Mouse (Mus musculus) midbrain, embryonic 14.5 days (tissue): ENCODE results near the gene Tapt1. TPM values are rescaled to one million over a fixed set of nuclear protein-coding genes. Genes with fewer than 3 reads are reported as not detected.

Experiments used
- ATAC-seq: fragments of 200-750 bp; cut with Nextera tagmentation; 2 replicates; pipeline ENCODE4 v1.8.0; 2017; ENCODE audit warnings: moderate number of reproducible peaks, moderate library complexity; ENCODE audit not compliant: low FRiP score, low TSS enrichment
- DNase-seq: peaks from one replicate; pipeline ENCODE4 v3.0.0-alpha.2; 2015
- H3K27ac ChIP-seq: fragments of 300-500 bp; sonication (generic); replicated peaks from 2 replicates; pipeline ENCODE4 v1.5.1; 2014; ENCODE audit warnings: mild to moderate bottlenecking, low read depth, low read length, moderate library complexity
- H3K27me3 ChIP-seq: fragments of 300-500 bp; sonication (generic); 2 replicates; pipeline ENCODE4 v1.6.1; 2014; ENCODE audit warnings: low read length, control low read depth, mixed read lengths; ENCODE audit not compliant: control insufficient read depth, insufficient read depth
- H3K36me3 ChIP-seq: fragments of 300-500 bp; sonication (generic); 2 replicates; pipeline ENCODE4 v1.6.1; 2014; ENCODE audit warnings: low read length, control low read depth; ENCODE audit not compliant: control insufficient read depth, insufficient read depth
- H3K4me1 ChIP-seq: fragments of 300-500 bp; sonication (generic); 2 replicates; pipeline ENCODE4 v1.6.1; 2014; ENCODE audit warnings: mild to moderate bottlenecking, antibody characterized with exemption, low read length, control low read depth; ENCODE audit not compliant: control insufficient read depth, insufficient read depth
- H3K4me2 ChIP-seq: fragments of 300-500 bp; sonication (generic); 2 replicates; pipeline ENCODE4 v1.6.1; 2014; ENCODE audit warnings: mild to moderate bottlenecking, low read length, moderate library complexity
- H3K4me3 ChIP-seq: fragments of 300-500 bp; sonication (generic); replicated peaks from 2 replicates; pipeline ENCODE4 v1.5.1; 2014; ENCODE audit warnings: low read depth, low read length
- H3K9ac ChIP-seq: fragments of 300-500 bp; sonication (generic); replicated peaks from 2 replicates; pipeline ENCODE4 v1.6.1; 2014; ENCODE audit warnings: mild to moderate bottlenecking, low read length, moderate library complexity
- H3K9me3 ChIP-seq: fragments of 300-500 bp; sonication (generic); 2 replicates; pipeline ENCODE4 v1.6.1; 2016; ENCODE audit warnings: low read length, control low read depth, mixed read lengths; ENCODE audit not compliant: control insufficient read depth
- WGBS: fragments of 180-500 bp; shearing (Covaris S2); extraction: QIAGEN DNeasy Blood & Tissue Kit; methylation state at CpG from one replicate; pipeline ENCODE4 v1.1.7; 2014; 5-methylcytosine and 5-hydroxymethylcytosine counted together
- polyA plus RNA-seq: library from polyadenylated mRNA; unstranded; fragments of >200 nt; fragmentation: Nextera tagmentation; extraction: Ambion mirVana; gene quantifications from 2 replicates; pipeline ENCODE4 v1.2.1, GENCODE M21; 2014

Gene Tapt1
- polyA plus RNA-seq, 1 experiment from 2014 or later, result 34.6 TPM

GRCm38 (mm10) chr5:44241726-44242125, 15.3 kb upstream of the Tapt1 start:
- Histone ChIP-seq H3K9ac (no peak overlapping the region), H3K4me3 (no peak overlapping the region), H3K9me3 (no peaks in the 10 kb centered on the region), H3K27ac (no peak overlapping the region), H3K4me2 (no peak overlapping the region), H3K36me3 (no peaks in the 10 kb centered on the region), H3K4me1 (no peaks in the 10 kb centered on the region), H3K27me3 (no peaks in the 10 kb centered on the region)
- ATAC-seq, result no peak
- 90% methylated on average over 1 of the region's 1 CpGs for WGBS
- DNase-seq, result no peak

GRCm38 (mm10) chr5:44239187-44240136, 13.0 kb upstream of the Tapt1 start:
- no peaks in the 10 kb centered on the region for H3K36me3 ChIP-seq
- H3K4me3 ChIP-seq, result no peak overlapping the region
- no peak overlapping the region for H3K4me2 ChIP-seq
- ATAC-seq (no peak), DNase-seq (no peak)
- no peak overlapping the region for H3K27ac ChIP-seq
- 68% methylated on average over 7 of the region's 7 CpGs for WGBS
- H3K9me3 ChIP-seq, result no peaks in the 10 kb centered on the region
- no peak overlapping the region for H3K9ac ChIP-seq
- H3K4me1 ChIP-seq, result no peaks in the 10 kb centered on the region
- H3K27me3 ChIP-seq, result no peaks in the 10 kb centered on the region

GRCm38 (mm10) chr5:44238201-44238600, 11.8 kb upstream of the Tapt1 start:
- DNase-seq, result no peak
- H3K36me3 ChIP-seq, result no peaks in the 10 kb centered on the region
- H3K9me3 ChIP-seq, result no peaks in the 10 kb centered on the region
- no peaks in the 10 kb centered on the region for H3K4me1 ChIP-seq
- no peak overlapping the region for H3K9ac ChIP-seq
- no peak for ATAC-seq
- no peak overlapping the region for H3K27ac ChIP-seq
- no peaks in the 10 kb centered on the region for H3K27me3 ChIP-seq
- WGBS, result 90% methylated on average over 7 of the region's 7 CpGs
- H3K4me3 ChIP-seq, result no peak overlapping the region
- no peak overlapping the region for H3K4me2 ChIP-seq

GRCm38 (mm10) chr5:44234606-44235005, 8.2 kb upstream of the Tapt1 start:
- Histone ChIP-seq H3K4me2 (no peak overlapping the region), H3K9me3 (no peaks in the 10 kb centered on the region), H3K9ac (no peak overlapping the region), H3K4me1 (no peaks in the 10 kb centered on the region), H3K36me3 (no peaks in the 10 kb centered on the region), H3K27me3 (no peaks in the 10 kb centered on the region), H3K4me3 (no peak overlapping the region), H3K27ac (no peak overlapping the region)
- ATAC-seq (no peak), DNase-seq (no peak)
- 88% methylated on average over 7 of the region's 7 CpGs for WGBS

- no peaks in the 10 kb centered on the region for H3K27me3 ChIP-seq
- 90% methylated on average over 3 of the region's 3 CpGs for WGBS
- H3K4me1 ChIP-seq, result no peaks in the 10 kb centered on the region
- H3K27ac ChIP-seq, result no peak overlapping the region
- ATAC-seq, result no peak
- H3K9me3 ChIP-seq, result no peaks in the 10 kb centered on the region
- H3K4me2 ChIP-seq, result no peak overlapping the region
- H3K4me3 ChIP-seq, result no peak overlapping the region
- no peak for DNase-seq
- H3K36me3 ChIP-seq, result no peaks in the 10 kb centered on the region
- H3K9ac ChIP-seq, result no peak overlapping the region
Observed at GRCm38 (mm10) chr5:44233933-44234332, 7.5 kb upstream of the Tapt1 start.

- no peak for DNase-seq
- no peaks in the 10 kb centered on the region for H3K36me3 ChIP-seq
- H3K9me3 ChIP-seq, result no peaks in the 10 kb centered on the region
- H3K4me2 ChIP-seq, result no peak overlapping the region
- H3K9ac ChIP-seq, result no peak overlapping the region
- peaks cover 22% of the 10 kb centered on the region for H3K4me1 ChIP-seq
- no peak overlapping the region for H3K4me3 ChIP-seq
- no peaks in the 10 kb centered on the region for H3K27me3 ChIP-seq
- no peak overlapping the region for H3K27ac ChIP-seq
- no peak for ATAC-seq
- 71% methylated on average over 4 of the region's 4 CpGs for WGBS
Observed at GRCm38 (mm10) chr5:44228756-44229155, 2.3 kb upstream of the Tapt1 start.

GRCm38 (mm10) chr5:44228323-44228722, 1.9 kb upstream of the Tapt1 start:
- no peaks in the 10 kb centered on the region for H3K36me3 ChIP-seq
- no peaks in the 10 kb centered on the region for H3K9me3 ChIP-seq
- H3K4me2 ChIP-seq, result no peak overlapping the region
- 74% methylated on average over 1 of the region's 1 CpGs for WGBS
- DNase-seq, result no peak
- H3K4me3 ChIP-seq, result no peak overlapping the region
- no peaks in the 10 kb centered on the region for H3K27me3 ChIP-seq
- H3K27ac ChIP-seq, result no peak overlapping the region
- no peak for ATAC-seq
- H3K9ac ChIP-seq, result no peak overlapping the region
- H3K4me1 ChIP-seq, result peaks cover 23% of the 10 kb centered on the region

- DNase-seq (no peak), ATAC-seq (no peak)
- 11% methylated on average over 6 of the region's 6 CpGs for WGBS
- no peaks in the 10 kb centered on the region for H3K27me3 ChIP-seq
- peak overlapping the region; percentile 86 for H3K4me3 ChIP-seq
- H3K4me2 ChIP-seq, result peak overlapping the region; percentile 67
- H3K9ac ChIP-seq, result peak overlapping the region; percentile 92
- no peaks in the 10 kb centered on the region for H3K9me3 ChIP-seq
- peak overlapping the region; percentile 95 for H3K27ac ChIP-seq
- peaks cover 26% of the 10 kb centered on the region for H3K4me1 ChIP-seq
- H3K36me3 ChIP-seq, result no peaks in the 10 kb centered on the region
Observed at GRCm38 (mm10) chr5:44227462-44227840, 1.0 kb upstream of the Tapt1 start.

GRCm38 (mm10) chr5:44225911-44226520, 410 bp downstream of the Tapt1 start:
- WGBS, result under 1% methylated on average over 68 of the region's 72 CpGs
- DNase-seq (no peak), ATAC-seq (no peak)
- no peaks in the 10 kb centered on the region for H3K9me3 ChIP-seq
- no peaks in the 10 kb centered on the region for H3K36me3 ChIP-seq
- H3K27ac ChIP-seq, result peak overlapping the region; percentile 95
- peak overlapping the region; percentile 86 for H3K4me3 ChIP-seq
- peak overlapping the region; percentile 92 for H3K9ac ChIP-seq
- H3K4me2 ChIP-seq, result peak overlapping the region; percentile 67
- peaks cover 26% of the 10 kb centered on the region for H3K4me1 ChIP-seq
- H3K27me3 ChIP-seq, result no peaks in the 10 kb centered on the region
